Mouse (Mus musculus): Measurements from ENCODE around the gene Elp5.
A peak's percentile ranks its signal among the peaks of the same experiment; 100 is the strongest.

Elp5 gene

DNA sequence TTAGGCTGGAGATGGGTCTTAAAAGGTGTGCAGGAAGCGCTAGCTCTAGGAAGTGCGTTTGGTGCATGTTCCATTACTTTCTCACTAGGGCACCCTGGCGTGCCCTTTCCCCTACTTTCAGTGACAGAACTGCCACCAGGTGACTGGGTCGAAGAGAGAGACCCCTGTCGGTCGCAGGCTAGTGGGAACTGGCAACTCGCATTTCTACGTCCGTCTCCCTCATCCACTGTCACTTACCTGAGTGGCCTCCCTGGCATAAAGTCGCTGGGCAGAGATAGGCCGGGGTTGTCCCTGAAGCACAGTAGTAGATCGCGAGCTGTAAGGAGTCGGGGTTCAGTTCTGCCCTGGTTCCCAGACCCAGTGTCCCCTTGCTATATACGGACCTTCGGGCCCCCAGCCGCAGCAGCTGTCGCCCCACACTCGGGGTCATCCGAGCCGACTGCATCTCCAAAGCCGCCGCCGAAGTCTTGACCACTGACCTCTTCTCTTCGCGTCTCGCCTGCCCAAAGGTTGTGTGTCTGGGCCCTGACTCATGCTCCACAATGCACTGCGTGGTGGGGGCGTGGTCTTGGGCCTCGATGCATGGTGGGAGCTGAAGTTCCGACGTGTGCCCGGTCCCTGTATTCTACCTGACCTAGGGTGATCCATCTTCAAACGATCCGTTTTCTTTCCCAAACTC is 32.7 kb upstream of the Elp5 start, which contains the start of gene Acadvl:
Gene Acadvl (minus strand): TSS at position 532 of the 679 bp plus-strand sequence.
- peak; percentile 90 to 92 for DNase-seq (ENCODE audit: low spot score in 2 of 2)

DNA sequence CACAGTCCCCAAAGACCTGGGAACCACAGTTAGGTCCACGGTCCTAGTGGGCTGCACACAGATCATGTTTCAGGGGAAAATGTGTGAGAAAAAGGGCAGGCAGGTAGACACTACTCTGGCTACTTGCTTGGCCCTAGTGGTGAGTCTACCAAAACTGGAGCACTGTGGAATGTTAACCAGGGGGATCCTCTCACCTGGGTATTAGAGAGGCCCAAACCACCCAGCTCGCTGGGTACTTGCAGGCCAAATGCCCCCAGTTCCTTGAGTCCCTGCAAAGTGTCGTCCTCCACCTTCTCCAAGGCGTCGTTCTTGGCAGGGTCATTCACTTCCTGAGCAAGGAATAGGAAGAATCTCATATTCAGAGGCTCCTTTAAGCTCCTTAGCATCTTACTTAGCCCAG is 31.7 kb upstream of the Elp5 start:
- DNase-seq (ENCODE audit: low spot score in 2 of 2) = no peak

DNA sequence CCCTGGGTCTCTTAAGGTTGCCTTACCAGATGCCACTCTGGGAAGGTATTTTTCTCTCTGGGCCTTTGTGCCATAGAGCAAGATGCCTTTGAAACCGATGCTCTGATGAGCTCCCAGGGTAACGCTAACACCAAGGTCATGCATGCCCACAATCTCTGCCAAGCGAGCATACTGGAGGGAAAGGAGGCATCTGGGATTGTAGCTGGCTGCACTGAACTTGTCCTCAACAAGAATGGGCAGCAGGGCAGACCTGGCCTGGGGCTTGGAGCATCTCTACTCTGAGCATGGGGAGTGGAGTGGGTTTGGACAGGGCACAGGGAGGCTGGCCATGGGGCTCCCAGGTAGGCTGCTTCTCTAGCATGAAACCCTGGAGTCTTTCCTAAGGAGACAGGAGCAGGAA is 31.1 kb upstream of the Elp5 start:
- no peak for DNase-seq (ENCODE audit: low spot score in 2 of 2)

DNA sequence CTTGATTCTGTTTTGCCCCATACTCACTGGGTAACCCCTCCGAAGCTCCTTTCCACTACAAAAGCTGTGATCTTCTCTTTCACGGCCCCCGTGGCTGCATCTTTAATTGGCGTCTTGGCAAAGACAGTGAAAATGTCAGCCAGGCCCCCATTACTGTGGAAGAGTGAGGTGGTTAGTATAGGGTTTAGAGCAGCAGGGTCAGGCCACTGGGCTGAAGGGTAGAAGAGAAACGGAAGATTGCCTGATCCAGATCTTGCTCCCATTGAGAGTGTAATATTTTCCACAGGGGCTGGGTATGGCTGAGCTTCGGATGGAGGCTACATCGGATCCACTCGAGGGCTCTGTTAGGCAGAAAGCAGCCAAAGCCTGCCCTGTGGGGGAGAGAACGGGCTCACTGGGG is 30.6 kb upstream of the Elp5 start:
- DNase-seq (ENCODE audit: low spot score in 2 of 2) = no peak

DNA sequence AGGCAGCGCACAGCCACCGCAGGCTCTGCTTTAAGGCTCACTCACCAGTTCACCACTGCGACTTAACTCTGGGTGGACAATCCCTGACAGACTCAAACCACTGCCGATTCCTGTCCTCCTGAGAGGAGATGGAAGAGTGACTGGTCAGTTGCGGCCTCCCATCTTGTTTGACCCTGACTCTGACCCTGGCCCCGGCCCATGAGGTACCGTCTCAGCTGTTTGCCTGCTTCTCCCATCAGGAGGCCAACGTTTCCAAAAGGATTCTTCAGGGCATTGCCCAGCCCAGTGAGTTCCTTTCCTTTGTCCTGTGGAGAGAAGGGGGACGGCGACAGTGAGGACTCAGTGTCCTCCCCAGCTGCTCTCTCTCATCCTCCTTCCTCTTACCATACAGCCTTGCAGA is 28.6 kb upstream of the Elp5 start:
- no peak for DNase-seq (ENCODE audit: low spot score in 2 of 2)

DNA sequence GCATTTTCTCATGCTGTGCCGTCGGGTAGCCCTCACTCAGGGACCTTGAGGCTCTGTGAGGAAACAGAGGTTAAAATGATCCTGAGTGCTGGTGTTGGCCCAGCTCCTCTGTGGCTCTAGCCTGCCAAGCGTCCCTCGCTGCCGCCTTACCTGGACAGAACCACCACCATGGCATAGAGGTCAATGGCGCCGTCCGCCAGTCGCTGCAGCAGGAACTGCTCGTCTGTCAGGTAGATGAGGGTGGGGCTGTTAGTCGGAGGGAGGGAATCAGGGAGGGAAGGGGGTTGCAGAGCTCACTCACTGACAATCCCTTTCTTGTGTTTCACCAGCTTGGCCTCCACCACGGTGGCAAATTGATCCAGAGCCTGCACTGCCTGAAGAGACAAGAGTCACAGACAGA is 28.2 kb upstream of the Elp5 start:
- no peak for DNase-seq (ENCODE audit: low spot score in 2 of 2)

DNA sequence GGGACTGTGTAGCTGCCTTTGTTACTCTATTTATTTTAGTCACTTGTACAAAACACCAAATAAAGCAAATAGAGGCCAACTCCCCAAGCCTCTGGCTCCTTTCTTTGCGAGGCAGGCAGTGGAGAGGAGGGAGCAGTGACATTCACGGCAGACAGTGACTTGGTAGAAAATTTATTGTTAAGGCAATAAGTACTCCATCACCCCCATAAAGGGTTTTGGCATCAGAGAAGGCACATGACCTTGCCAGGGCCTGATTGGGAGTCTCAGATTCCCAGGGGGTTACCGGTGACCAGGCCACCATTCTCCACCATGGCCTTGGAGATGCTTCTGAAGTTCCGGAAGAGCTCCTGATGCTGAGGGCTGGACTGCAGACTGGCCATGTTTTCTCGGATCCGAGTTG is 27.7 kb upstream of the Elp5 start:
- no peak for DNase-seq (ENCODE audit: low spot score in 2 of 2)

DNA sequence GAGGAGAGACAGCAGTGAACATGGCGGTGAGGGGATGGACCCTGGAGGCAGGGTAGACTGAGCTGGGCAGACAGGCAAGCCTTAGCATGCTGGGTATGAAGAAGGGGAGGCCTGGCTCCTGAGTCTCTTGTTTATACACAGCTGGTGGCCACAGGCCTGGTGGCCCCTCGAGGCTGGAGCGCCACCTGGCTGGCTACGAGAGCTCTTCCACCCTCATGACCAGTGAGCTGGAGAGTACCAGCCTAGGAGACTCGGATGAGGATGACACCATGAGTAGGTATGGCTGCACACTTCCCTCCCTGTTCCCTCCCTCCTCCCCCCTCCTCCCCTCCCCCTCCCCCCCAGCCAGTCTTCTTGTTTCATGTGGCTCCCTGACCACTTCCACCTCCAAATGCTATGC is 23.2 kb upstream of the Elp5 start:
- DNase-seq (ENCODE audit: low spot score in 2 of 2) = no peak

DNA sequence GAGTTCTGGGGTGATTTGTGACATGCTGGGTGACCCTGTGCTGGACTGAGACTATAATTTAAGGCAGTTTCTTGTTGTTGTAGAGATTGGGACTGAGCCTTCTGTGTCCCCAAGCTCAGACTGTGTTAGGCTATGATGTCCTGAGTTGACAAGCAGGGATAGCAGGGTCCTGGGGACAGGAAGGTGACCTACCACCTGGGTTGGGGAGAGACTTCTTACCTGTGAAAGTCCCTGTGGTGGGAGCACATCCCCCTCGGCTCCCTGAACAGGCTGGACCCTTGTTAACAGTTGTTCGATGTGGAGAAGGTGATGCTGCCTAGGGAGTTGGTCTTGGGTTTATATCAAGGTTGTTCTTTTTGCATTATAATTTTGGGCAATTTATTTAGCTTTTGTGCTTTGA is 20.2 kb upstream of the Elp5 start:
- no peak for DNase-seq (ENCODE audit: low spot score in 2 of 2)

DNA sequence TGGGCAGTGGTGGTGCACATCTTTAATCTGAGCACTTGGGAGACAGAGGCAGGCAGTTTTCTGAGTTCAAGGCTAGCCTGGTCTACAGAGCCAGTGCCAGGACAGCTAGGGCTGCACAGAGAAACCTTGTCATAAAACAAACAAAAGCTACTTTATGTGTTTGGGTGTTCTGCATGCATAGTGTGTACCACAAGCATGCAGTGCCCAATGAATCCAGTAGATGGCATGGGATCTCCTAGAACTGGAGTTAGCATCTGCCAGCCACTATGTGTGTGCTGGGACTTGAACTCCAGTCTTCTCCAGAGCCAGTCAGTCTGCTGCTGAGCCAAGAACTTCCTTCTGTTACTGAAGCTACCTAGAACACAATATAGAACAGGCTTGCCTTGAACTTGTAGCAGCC is 19.5 kb upstream of the Elp5 start:
- DNase-seq (ENCODE audit: low spot score in 2 of 2) = no peak

DNA sequence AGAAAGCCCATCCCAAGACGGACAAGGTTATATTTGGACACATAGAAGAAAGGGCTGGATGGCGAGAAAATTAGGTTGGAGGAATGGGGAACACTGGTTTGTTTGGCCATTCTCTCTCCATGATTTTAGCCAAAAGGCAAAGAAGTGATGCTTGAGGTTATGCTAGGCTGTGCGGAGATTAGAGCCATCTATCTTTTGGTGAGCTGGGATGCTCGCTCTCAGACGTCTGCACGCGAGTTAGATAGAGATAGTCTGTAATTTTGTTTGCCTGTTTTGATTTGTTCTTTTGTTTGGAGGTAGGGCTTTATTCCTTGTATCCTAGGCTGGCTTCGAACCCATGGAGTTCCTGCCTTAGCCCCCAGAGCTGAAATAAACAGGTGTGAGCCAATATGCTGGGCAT is 18.8 kb upstream of the Elp5 start:
- no peak for DNase-seq (ENCODE audit: low spot score in 2 of 2)

DNA sequence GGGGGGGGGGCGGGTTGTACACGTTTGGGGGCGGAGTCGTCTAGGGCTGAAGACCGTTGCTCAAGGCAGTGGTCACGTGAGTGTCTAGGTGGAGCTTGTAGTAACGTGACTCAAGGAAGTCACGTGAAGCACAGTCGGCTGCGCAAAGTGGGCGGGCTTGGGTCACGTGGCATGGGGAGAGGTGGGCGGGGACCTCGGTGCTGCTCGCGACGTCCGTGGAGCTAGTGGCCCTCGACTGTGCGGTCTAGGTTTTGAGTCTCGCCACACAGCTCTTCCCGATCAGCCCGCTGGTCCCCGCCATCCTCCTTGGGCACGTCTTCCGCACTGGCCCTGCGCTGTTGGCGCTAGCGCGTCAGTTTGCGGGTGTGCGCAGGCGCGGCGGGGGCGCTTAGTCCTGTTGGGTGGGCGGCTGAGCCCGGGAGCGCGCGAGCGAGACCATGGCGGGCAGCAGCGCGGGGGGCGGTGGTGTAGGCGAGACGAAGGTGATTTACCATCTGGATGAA is 18.1 kb upstream of the Elp5 start, which contains the start of gene Dvl2:
Gene Dvl2 (plus strand): TSS at position 200 of the 503 bp plus-strand sequence.
- DNase-seq (ENCODE audit: low spot score in 2 of 2) = peak; percentile 94 to 98

DNA sequence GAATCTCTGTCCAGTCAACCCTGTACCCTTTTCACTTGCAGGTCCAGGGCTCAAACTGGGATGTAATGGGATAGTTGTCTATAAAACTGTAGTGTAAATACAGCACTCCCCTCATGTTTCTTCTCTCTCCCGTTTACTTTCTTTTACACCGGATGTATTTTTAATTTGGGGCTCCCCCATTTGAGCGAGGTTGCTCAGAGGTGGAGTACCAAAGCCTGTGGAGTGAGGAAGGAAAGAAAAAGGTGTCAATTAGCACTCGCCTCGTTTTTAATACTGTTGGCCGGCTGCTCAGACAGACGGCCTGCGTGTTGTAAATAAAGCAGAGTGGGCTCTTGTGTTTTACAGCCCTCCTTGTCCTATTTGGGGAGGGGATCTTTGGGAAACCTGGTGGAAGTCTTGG is 17.3 kb upstream of the Elp5 start:
- no peak for DNase-seq (ENCODE audit: low spot score in 2 of 2)

DNA sequence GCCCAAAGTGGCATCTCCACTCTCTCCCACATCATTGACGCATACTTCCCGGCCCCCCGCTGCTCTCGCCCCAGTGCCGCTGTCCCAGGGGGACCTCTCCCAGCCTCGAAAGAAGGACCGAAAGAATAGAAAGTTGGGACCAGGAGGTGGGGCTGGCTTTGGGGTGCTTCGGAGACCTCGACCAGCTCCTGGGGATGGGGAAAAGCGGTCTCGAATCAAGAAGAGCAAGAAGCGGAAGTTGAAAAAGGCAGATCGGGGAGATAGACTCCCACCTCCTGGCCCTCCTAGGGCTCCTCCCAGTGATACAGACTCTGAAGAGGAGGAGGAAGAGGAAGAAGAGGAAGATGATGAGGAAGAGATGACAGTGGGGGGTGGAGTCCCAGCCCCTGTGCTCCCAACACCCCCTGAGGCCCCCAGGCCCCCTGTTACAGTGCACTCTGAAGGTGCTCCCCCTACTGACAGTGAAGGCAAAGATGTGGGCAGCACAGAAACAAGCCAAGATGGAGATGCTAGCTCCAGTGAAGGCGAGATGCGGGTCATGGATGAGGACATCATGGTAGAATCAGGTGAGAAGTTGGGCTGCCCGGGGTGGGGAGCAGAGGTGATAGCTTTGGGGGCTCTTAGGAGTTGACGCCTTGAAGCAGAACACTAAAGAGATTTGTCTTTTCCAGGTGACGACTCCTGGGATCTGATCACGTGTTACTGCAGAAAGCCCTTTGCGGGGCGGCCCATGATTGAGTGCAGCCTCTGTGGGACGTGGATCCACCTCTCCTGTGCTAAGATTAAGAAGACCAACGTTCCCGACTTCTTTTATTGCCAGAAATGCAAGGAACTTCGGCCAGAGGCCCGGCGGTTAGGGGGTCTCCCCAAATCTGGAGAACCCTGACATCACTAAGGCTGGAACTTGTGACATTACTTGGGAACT is 16.5 kb upstream of the Elp5 start:
- DNase-seq (ENCODE audit: low spot score in 2 of 2) = peak in 1 of 2 experiments; percentile 45

DNA sequence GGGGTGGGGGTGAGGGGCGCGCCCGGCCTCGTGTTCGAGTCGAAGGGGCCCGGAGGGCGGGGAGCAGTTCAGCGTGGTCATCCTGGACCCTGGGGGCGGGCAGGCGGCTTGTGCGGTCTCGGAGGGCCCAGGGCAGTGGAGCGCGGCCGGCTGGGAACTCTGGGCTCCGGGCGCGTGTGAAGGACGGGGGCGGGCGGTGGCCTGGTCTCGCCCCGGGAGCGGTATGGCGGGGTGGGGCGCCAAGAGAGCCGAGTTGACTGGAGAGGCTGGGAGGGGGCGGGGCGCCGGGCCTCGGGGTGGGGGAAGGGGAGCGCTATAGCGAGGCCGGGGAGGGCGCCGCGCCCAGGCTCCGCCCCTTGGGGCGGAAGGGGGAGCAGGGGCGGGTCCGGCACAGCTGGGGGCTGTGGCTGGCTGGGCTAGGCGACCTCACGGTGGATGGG is 14.8 kb upstream of the Elp5 start:
- DNase-seq (ENCODE audit: low spot score in 2 of 2) = peak; percentile 84 to 86

DNA sequence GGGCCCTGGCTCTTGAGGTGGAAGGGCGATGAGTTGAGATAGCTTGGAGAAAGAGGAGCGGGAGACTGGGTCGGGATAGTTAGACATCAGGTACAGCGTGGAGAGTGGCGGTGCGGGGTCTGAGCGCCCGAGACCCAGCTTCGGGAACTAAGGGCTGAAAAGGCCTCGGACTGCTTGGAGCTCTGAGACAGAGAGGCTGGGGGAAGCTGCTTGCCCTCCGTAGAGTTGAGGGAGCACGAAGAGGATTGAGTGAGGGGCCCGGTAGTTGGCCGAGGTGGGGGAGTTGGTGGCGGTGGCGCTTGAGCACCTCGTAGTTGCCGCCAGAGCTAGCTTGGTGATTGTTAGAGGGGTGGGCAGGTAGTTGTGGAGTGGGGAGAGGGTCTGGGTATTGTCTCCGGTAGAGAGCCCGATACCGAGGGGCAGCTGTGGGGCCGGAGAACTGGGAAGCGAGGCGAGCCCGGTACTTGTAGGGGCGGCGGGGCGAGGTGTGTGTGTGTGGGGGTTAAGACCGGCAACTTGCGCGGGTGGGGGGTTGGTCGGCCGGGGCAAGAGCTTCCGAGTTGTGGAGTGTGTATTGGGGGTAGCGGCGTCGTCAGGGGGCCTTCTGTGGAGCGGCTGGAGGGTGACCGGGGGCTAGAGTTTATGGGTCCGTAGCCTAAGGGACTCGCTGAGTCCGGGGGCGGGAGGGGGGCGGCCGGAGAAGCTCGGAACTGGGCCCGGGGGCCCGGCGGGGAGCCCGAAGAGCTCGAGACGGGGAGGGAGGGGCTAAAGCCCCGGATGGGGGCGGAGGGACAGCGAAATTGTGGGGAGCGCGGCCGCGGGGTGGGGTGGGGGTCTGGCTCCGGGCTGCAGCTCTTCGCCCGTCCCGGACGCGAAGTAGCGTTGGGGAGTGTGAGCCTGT is 14.1 kb upstream of the Elp5 start:
- DNase-seq (ENCODE audit: low spot score in 2 of 2) = peak; percentile 62 to 68

DNA sequence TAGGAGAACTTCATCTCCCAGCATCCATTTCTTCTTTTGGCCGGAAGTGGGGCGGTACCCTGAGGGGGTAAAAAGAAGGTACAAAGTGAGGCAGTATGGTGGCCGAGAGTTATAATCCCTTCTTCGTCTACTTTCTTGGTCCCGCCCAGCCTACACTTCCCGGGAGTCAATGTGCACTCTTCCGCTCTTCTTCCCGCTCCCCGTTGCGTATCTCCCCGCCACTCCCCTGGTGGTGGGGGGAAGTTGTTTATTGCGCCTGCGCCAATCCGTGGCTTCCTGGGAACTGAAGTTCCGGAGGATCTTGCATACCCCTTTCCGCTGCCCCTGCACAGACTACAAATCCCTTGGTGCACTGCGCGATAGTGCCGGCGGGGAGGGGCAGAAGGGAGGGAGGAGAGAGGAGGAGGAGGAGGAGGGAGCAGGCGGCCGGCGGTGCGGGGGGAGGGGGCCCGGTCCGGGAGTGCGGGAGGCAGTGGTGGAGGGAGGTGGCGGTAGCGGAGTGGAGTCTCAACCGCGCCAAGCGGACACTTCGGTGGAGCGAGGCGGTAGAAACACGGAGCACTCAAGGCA is 13.2 kb upstream of the Elp5 start, which contains the start of gene Phf23:
Gene Phf23 (plus strand): TSS at position 387 of the 570 bp plus-strand sequence.
- peak; percentile 98 to 99 for DNase-seq (ENCODE audit: low spot score in 2 of 2)

DNA sequence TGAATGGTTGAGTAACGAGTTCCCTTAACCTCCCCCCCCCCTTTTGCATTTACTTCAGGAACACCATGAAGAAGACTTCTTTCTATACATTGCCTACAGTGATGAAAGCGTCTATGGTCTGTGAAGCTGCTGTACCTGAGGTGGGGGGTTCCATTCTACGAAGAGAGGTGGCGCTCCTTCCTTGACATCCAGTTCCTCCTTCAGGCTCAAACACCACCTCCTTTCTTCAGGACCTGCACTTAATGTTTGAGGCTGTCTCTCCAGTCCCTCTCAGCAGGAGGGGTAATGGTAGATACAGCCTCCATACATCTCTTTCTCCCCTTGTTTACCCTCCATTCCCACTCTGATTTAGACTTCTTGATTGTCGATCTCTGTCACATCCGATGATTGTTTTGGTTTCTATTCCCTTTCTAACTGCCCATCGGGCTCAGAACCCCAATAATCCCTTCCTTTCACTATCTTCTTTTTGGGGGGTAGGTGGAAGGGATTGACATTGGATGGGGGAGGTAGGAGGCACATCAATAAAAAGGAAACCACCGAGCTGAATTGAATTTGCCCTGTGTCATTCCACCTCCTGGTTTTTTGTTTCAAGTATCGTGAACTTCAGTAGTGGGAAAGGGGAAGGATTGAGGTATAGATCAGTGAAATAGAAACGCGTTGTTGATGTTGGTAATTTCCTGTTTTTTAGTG is 12.2 kb upstream of the Elp5 start:
- DNase-seq (ENCODE audit: low spot score in 2 of 2) = no peak

DNA sequence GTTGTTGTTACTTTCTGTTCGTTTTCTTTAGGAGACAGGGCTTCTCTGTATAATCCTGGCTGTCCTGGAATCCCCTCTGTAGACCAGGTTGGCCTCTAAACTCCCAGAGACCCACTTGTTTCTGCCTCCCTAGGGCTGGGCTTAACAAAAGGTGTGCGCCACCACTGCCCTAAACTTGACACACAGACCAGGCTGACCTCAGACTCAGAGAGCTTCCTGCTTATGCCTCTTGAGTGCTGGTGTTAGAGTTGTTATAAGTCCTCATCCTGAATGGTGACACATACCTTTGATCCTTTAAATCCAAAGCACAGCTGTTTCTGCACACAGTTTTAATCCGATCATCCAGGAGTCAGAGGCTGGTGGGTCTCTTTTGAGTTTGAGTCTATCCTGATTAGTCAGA is 10.6 kb upstream of the Elp5 start:
- DNase-seq (ENCODE audit: low spot score in 2 of 2) = no peak

DNA sequence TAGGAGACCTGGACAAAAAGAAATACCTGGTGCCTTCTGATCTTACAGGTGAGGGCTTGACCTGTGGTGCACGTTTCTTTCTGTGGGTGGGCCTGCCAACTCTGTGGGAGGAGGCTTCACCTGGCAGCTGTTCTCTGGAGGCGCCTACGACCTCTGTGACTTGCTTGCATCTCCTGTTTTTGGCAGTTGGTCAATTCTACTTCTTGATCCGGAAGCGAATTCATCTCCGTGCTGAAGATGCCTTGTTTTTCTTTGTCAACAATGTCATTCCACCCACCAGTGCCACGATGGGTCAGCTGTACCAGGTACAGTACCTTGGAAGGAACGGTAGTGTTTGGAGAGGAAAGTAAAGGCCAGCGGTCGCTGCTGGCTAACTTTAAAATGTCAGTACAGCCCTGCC is 10.1 kb upstream of the Elp5 start:
- peak in 1 of 2 experiments; percentile 59 for DNase-seq (ENCODE audit: low spot score in 2 of 2)

DNA sequence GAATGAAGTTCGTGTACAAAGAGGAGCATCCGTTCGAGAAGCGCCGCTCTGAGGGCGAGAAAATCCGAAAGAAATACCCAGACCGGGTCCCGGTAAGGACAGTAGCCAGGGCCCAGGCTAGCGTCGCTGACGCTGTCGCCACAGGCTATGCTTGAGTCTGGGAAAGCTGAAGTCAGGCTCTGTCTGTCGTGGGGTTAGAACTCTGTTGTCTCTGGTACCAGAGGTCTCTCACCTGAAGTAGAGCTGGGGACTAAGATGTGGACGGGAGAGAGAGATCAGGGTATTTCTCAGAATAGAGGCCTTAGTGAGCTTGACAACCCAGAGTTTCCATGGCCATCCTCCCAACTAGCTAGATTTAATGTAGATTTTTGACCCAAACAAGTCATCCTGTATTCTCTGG is 9.4 kb upstream of the Elp5 start:
- no peak for DNase-seq (ENCODE audit: low spot score in 2 of 2)

All from right cerebral cortex, postnatal 10 days (tissue).